Mouse (Mus musculus) kidney, adult 18-20 months (tissue): ENCODE measurements around the gene Vps8.

ENCODE experiments used
- DNase-seq: peaks from one replicate; pipeline ENCODE4 v3.0.0; 2021

Vps8 gene

DNA sequence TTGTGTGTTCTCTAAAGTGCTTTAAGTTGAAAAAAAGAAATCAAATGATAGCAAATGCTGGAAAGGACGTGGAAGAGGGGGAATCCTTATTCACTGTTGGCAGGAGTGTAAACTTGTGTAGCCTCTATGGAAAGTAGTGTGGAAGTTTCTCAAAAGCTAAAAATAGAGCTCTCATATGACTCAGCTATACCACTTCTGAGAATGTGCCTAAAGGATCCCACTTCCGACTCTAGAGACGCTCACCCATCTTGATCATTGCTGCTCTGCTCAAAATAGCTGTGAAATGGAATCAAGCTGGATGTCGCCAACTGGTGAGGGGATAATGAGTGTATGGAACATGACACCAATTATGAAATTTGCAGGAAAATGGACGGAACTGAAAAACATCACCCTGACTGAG, 264.5 kb downstream of the Vps8 start:
- DNase-seq: no peak

DNA sequence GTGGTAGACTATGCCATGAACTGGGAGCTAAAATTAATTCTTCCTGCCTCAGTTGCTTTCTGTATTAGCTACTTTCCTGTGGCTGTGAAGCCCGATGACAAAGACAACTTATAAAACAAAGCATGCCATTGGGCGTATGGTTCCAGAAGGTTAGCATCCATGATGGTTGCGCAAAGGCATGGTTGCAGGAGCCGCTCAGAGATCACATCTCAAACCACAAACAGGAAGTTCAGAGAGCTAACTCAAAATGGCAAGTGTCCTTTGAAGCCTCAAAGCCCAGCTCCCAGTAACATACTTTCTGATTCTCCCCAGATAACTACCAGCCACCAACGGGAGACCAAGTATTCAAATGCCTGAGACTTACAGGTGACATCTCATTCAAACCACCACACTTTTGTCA, 266.2 kb downstream of the Vps8 start:
- DNase-seq: no peak

DNA sequence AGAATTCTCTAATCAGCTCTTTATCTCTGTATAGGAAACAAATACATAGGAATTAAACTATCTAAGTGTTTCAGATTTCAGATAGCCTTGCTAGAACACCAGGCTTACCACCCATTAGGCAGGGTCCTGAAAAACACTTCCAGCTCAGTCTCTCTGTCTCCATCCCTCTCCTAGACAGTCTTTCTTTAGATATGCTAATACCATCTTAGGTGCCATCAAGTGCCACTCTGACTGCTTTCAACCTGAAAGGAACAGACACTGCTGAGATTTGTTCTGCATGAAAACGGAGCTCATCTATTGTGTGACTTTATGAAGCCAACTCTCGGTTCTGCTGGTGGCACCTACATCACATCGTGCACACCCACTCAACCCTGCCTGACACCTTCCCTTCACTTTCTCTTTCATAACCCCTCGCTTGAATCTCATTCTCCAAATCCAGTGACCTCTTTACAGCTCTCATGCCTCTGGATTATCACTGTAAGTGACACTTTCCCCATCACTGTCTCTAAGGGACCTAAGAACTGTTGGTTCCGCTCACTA, 267.4 kb downstream of the Vps8 start:
- no peak for DNase-seq

- no peak for DNase-seq
Measured at GRCm38 (mm10) chr16:21693981-21694462, 271.1 kb downstream of the Vps8 start.
